Mouse (Mus musculus) hindbrain, embryonic 16.5 days (tissue): ENCODE measurements at regions not wholly inside any gene's neighbourhood (a gene's known extent, or its start where the extent isn't known, plus 50 kb on each side); places are given as distances from the start of the nearest gene placed in this dataset.

Experiments used
- ATAC-seq: fragments of 200-750 bp; cut with Nextera tagmentation; 2 replicates; pipeline ENCODE4 v1.8.0; 2017; ENCODE audit warnings: moderate TSS enrichment, moderate library complexity
- H3K27ac ChIP-seq: fragments of 300-500 bp; sonication (generic); 2 replicates; pipeline ENCODE4 v1.5.1; 2014; ENCODE audit warnings: low read depth, mild to moderate bottlenecking, control low read depth, low read length, moderate library complexity
- H3K27me3 ChIP-seq: fragments of 300-500 bp; sonication (generic); replicated peaks from 2 replicates; pipeline ENCODE4 v1.6.1; 2014; ENCODE audit warnings: low read length; ENCODE audit not compliant: control insufficient read depth, insufficient read depth
- H3K36me3 ChIP-seq: fragments of 300-500 bp; sonication (generic); 2 replicates; pipeline ENCODE4 v1.6.1; 2014; ENCODE audit warnings: mild to moderate bottlenecking, low read length, moderate library complexity, mixed read lengths; ENCODE audit not compliant: control insufficient read depth, insufficient read depth
- H3K4me1 ChIP-seq: fragments of 300-500 bp; sonication (generic); 2 replicates; pipeline ENCODE4 v1.6.1; 2014; ENCODE audit warnings: low read depth, low read length; ENCODE audit not compliant: control insufficient read depth, insufficient read depth
- H3K4me2 ChIP-seq: fragments of 300-500 bp; sonication (generic); 2 replicates; pipeline ENCODE4 v1.6.1; 2014; ENCODE audit warnings: mild to moderate bottlenecking, low read length, control low read depth, moderate library complexity
- H3K4me3 ChIP-seq: fragments of 300-500 bp; sonication (generic); 2 replicates; pipeline ENCODE4 v1.5.1; 2014; ENCODE audit warnings: mild to moderate bottlenecking, low read length, control low read depth, moderate library complexity
- H3K9ac ChIP-seq: fragments of 300-500 bp; sonication (generic); 2 replicates; pipeline ENCODE4 v1.6.1; 2014; ENCODE audit warnings: low read depth, mild to moderate bottlenecking, control low read depth, low read length, moderate library complexity
- H3K9me3 ChIP-seq: fragments of 300-500 bp; sonication (generic); 2 replicates; pipeline ENCODE4 v1.6.1; 2014; ENCODE audit warnings: mild to moderate bottlenecking, low read length, moderate library complexity; ENCODE audit not compliant: control insufficient read depth
- WGBS: fragments of 180-500 bp; shearing (Covaris S2); extraction: QIAGEN DNeasy Blood & Tissue Kit; methylation state at CpG from one replicate; pipeline ENCODE4 v1.1.7; 2014; 5-methylcytosine and 5-hydroxymethylcytosine counted together

- H3K4me2 ChIP-seq: no peak overlapping the region
- no peak overlapping the region for H3K4me3 ChIP-seq
- WGBS: 85% methylated on average over 4 of the region's 4 CpGs
- no peak overlapping the region for H3K9ac ChIP-seq
- no peaks in the 10 kb centered on the region for H3K4me1 ChIP-seq
- no peaks in the 10 kb centered on the region; the same call in 1 of the 2 replicates for H3K9me3 ChIP-seq
- no peak for ATAC-seq
- no peak overlapping the region for H3K27ac ChIP-seq
- no peaks in the 10 kb centered on the region for H3K36me3 ChIP-seq
- H3K27me3 ChIP-seq: no peaks in the 10 kb centered on the region
Observed at GRCm38 (mm10) chr8:42183288-42183878, 766.5 kb upstream of the Frg1 start.

GRCm38 (mm10) chr8:42162441-42162840 lies 745.6 kb upstream of the Frg1 start:
- Histone ChIP-seq H3K27me3 (no peaks in the 10 kb centered on the region), H3K27ac (no peak overlapping the region)
- no peak for ATAC-seq

GRCm38 (mm10) chr8:42157006-42157405 lies 740.1 kb upstream of the Frg1 start:
- Histone ChIP-seq H3K36me3 (no peaks in the 10 kb centered on the region), H3K9me3 (no peaks in the 10 kb centered on the region), H3K27ac (no peak overlapping the region), H3K4me3 (no peak overlapping the region), H3K27me3 (no peaks in the 10 kb centered on the region), H3K9ac (no peak overlapping the region), H3K4me1 (no peaks in the 10 kb centered on the region), H3K4me2 (no peak overlapping the region)
- WGBS: 78% methylated on average over 4 of the region's 4 CpGs
- ATAC-seq: no peak

More at GRCm38 (mm10) chr8:42162441-42162840, 745.6 kb upstream of the Frg1 start:
- H3K9ac ChIP-seq: no peak overlapping the region
- WGBS: 89% methylated on average over 2 of the region's 2 CpGs
- H3K36me3 ChIP-seq: no peaks in the 10 kb centered on the region
- no peaks in the 10 kb centered on the region for H3K9me3 ChIP-seq
- H3K4me1 ChIP-seq: no peaks in the 10 kb centered on the region
- no peak overlapping the region for H3K4me3 ChIP-seq
- H3K4me2 ChIP-seq: no peak overlapping the region

- 60% methylated on average over 1 of the region's 1 CpGs for WGBS
- H3K27ac ChIP-seq: no peak overlapping the region
- H3K4me2 ChIP-seq: no peak overlapping the region
- H3K4me1 ChIP-seq: no peaks in the 10 kb centered on the region
- no peaks in the 10 kb centered on the region for H3K27me3 ChIP-seq
- no peaks in the 10 kb centered on the region for H3K36me3 ChIP-seq
- H3K9ac ChIP-seq: no peak overlapping the region
- no peak overlapping the region for H3K4me3 ChIP-seq
- no peaks in the 10 kb centered on the region for H3K9me3 ChIP-seq
- no peak for ATAC-seq
Observed at GRCm38 (mm10) chr8:42156588-42156987, 739.7 kb upstream of the Frg1 start.

- H3K27ac ChIP-seq: no peak overlapping the region
- H3K36me3 ChIP-seq: no peaks in the 10 kb centered on the region
- no peak overlapping the region for H3K9ac ChIP-seq
- H3K4me3 ChIP-seq: no peak overlapping the region
- WGBS: 78% methylated on average over 5 of the region's 5 CpGs
- H3K4me2 ChIP-seq: no peak overlapping the region
- no peaks in the 10 kb centered on the region for H3K27me3 ChIP-seq
- H3K9me3 ChIP-seq: no peaks in the 10 kb centered on the region
- ATAC-seq: no peak
- no peaks in the 10 kb centered on the region for H3K4me1 ChIP-seq
Observed at GRCm38 (mm10) chr8:42144685-42145084, 727.8 kb upstream of the Frg1 start.

- 59% methylated on average over 8 of the region's 8 CpGs for WGBS
- no peaks in the 10 kb centered on the region for H3K36me3 ChIP-seq
- ATAC-seq: no peak
- H3K4me3 ChIP-seq: no peak overlapping the region
- no peaks in the 10 kb centered on the region for H3K27me3 ChIP-seq
- no peak overlapping the region for H3K9ac ChIP-seq
- no peak overlapping the region for H3K27ac ChIP-seq
- no peak overlapping the region for H3K4me2 ChIP-seq
- H3K4me1 ChIP-seq: no peaks in the 10 kb centered on the region
- no peaks in the 10 kb centered on the region for H3K9me3 ChIP-seq
Observed at GRCm38 (mm10) chr8:42144220-42144619, 727.3 kb upstream of the Frg1 start.

GRCm38 (mm10) chr8:42107582-42107981 lies 690.7 kb upstream of the Frg1 start:
- Histone ChIP-seq H3K4me3 (no peak overlapping the region), H3K4me1 (no peaks in the 10 kb centered on the region), H3K9me3 (no peaks in the 10 kb centered on the region), H3K27ac (no peak overlapping the region), H3K27me3 (no peaks in the 10 kb centered on the region), H3K9ac (no peak overlapping the region), H3K36me3 (no peaks in the 10 kb centered on the region), H3K4me2 (no peak overlapping the region)
- WGBS: 91% methylated on average over 2 of the region's 2 CpGs
- no peak for ATAC-seq

GRCm38 (mm10) chr8:42069314-42069713 lies 652.4 kb upstream of the Frg1 start:
- Histone ChIP-seq H3K27me3 (no peaks in the 10 kb centered on the region), H3K36me3 (no peaks in the 10 kb centered on the region), H3K27ac (no peak overlapping the region), H3K4me2 (no peak overlapping the region), H3K4me1 (no peaks in the 10 kb centered on the region), H3K9ac (no peak overlapping the region), H3K4me3 (no peak overlapping the region), H3K9me3 (no peaks in the 10 kb centered on the region)
- no peak for ATAC-seq
- 76% methylated on average over 1 of the region's 1 CpGs for WGBS

- WGBS: 85% methylated on average over 5 of the region's 5 CpGs
- Histone ChIP-seq H3K4me1 (no peaks in the 10 kb centered on the region), H3K36me3 (no peaks in the 10 kb centered on the region), H3K4me2 (no peak overlapping the region), H3K4me3 (no peak overlapping the region), H3K9ac (no peak overlapping the region), H3K27ac (no peak overlapping the region), H3K9me3 (no peaks in the 10 kb centered on the region), H3K27me3 (no peaks in the 10 kb centered on the region)
- ATAC-seq: no peak
Observed at GRCm38 (mm10) chr8:42043526-42043925, 626.7 kb upstream of the Frg1 start.

GRCm38 (mm10) chr8:42039245-42039644 lies 622.4 kb upstream of the Frg1 start:
- Histone ChIP-seq H3K4me3 (no peak overlapping the region), H3K4me1 (no peaks in the 10 kb centered on the region), H3K9ac (no peak overlapping the region), H3K36me3 (no peaks in the 10 kb centered on the region), H3K27ac (no peak overlapping the region), H3K27me3 (no peaks in the 10 kb centered on the region), H3K4me2 (no peak overlapping the region), H3K9me3 (no peaks in the 10 kb centered on the region)
- 94% methylated on average over 2 of the region's 2 CpGs for WGBS
- no peak for ATAC-seq
